Mouse (Mus musculus) intestine, postnatal 0 days (tissue): ENCODE measurements around the gene Col18a1. TPM values are rescaled to one million over a fixed set of nuclear protein-coding genes. Genes with fewer than 3 reads are reported as not detected.

Experiments
- ATAC-seq: fragments of 200-750 bp; cut with Nextera tagmentation; 2 replicates; pipeline ENCODE4 v1.8.0; 2017; ENCODE audit warnings: mild to moderate bottlenecking, moderate TSS enrichment, moderate library complexity
- H3K27ac ChIP-seq: fragments of 300-500 bp; sonication (generic); 2 replicates; pipeline ENCODE4 v1.5.1; 2014; ENCODE audit warnings: mild to moderate bottlenecking, low read depth, low read length, moderate library complexity
- H3K27me3 ChIP-seq: fragments of 300-500 bp; sonication (generic); replicated peaks from 2 replicates; pipeline ENCODE4 v1.6.1; 2014; ENCODE audit warnings: low read length, mixed read lengths; ENCODE audit not compliant: control insufficient read depth, insufficient read depth
- H3K36me3 ChIP-seq: fragments of 300-500 bp; sonication (generic); 2 replicates; pipeline ENCODE4 v1.6.1; 2014; ENCODE audit warnings: mild to moderate bottlenecking, moderate library complexity; ENCODE audit not compliant: control insufficient read depth, insufficient read depth
- H3K4me1 ChIP-seq: fragments of 300-500 bp; sonication (generic); replicated peaks from 2 replicates; pipeline ENCODE4 v1.6.1; 2014; ENCODE audit warnings: antibody characterized with exemption, low read length, mixed read lengths; ENCODE audit not compliant: control insufficient read depth, insufficient read depth
- H3K4me2 ChIP-seq: fragments of 300-500 bp; sonication (generic); replicated peaks from 2 replicates; pipeline ENCODE4 v1.6.1; 2014; ENCODE audit warnings: low read depth, mild to moderate bottlenecking, moderate library complexity
- H3K4me3 ChIP-seq: fragments of 300-500 bp; sonication (generic); 2 replicates; pipeline ENCODE4 v1.5.1; 2014; ENCODE audit warnings: low read depth, low read length
- H3K9ac ChIP-seq: fragments of 300-500 bp; sonication (generic); 2 replicates; pipeline ENCODE4 v1.6.1; 2014; ENCODE audit warnings: mild to moderate bottlenecking, low read depth, low read length
- H3K9me3 ChIP-seq: fragments of 300-500 bp; sonication (generic); 2 replicates; pipeline ENCODE4 v1.6.1; 2016; ENCODE audit warnings: mixed run types; ENCODE audit not compliant: control insufficient read depth
- CTCF ChIP-seq: sonication (generic); IDR thresholded peaks from 2 replicates; pipeline ENCODE4 v1.5.1; 2016; ENCODE audit warnings: low read depth, mild to moderate bottlenecking, control low read depth, antibody characterized with exemption, moderate library complexity
- WGBS: fragments of 180-500 bp; shearing (Covaris S2); extraction: QIAGEN DNeasy Blood & Tissue Kit; methylation state at CpG from one replicate; pipeline ENCODE4 v1.1.7; 2014; 5-methylcytosine and 5-hydroxymethylcytosine counted together
- polyA plus RNA-seq: library from polyadenylated mRNA; unstranded; fragments of >200 nt; fragmentation: Nextera tagmentation; extraction: Ambion mirVana; gene quantifications from 2 replicates; pipeline ENCODE4 v1.2.1, GENCODE M21; 2015

The Col18a1 gene
- polyA plus RNA-seq, 1 experiment from 2014 or later, result 35.2 TPM

DNA sequence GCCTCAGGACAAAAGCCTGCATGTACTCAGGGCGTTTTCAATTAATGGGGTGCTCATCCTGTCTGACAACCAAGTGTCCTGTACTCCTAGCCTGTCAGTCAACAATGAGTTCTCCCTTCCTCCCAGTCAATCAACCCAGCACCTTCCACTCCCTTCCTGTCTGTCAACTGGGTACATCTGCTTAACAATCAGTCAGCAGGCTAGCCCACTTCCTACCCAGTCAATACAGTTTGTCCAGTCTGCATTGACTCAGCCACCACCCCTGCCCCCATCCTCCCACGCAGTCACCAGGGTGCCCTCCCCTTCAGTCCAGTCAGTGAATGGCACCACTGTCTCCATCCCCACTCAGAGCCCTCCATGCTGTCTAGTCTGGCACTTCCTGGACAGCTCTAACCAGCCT is 32.9 kb upstream of the Col18a1 start:
- WGBS, result 77% methylated on average over 2 of the region's 2 CpGs
- no peak for TF ChIP-seq CTCF
- no peak for ATAC-seq
- no peaks in the 10 kb centered on the region for H3K4me1 ChIP-seq
- H3K4me3 ChIP-seq, result no peak overlapping the region
- no peaks in the 10 kb centered on the region for H3K36me3 ChIP-seq
- H3K9me3 ChIP-seq, result no peaks in the 10 kb centered on the region
- H3K9ac ChIP-seq, result no peak overlapping the region
- no peak overlapping the region for H3K27ac ChIP-seq
- no peaks in the 10 kb centered on the region for H3K27me3 ChIP-seq
- no peak overlapping the region for H3K4me2 ChIP-seq

DNA sequence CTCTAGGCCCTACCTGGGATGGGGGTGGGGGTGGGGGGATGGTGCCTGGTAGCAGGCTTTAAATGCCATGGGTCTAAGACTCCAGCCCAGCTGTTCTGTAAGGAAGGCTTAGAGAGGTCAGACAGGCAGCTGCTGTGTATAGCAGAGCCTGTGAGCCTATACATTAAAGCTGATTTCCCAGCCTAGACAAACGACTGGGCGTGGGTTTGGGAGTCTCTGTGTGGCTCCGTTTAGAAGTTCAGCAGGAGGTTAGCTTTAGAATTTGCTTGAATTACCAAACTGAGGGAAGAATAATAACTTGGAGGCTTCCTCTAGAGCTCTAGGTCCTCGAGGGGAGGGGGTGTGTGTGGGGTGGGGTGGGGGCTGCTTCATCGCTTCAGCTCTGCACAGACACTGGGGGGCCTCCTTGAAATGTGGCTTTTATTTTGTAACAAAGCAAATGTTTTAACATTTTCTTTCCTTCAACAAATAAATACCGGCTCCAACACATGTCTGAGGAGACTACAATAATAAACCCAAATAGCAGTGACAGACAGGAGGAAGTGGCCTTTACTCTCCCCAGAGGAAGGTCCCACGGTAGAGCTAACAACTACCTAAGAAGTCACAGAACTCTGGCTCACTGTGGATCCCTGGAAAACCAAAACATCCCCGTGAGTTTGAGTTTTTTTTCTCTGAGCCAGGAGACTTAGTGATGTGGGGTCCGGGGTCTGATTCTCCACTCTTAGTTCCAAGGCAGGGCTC is 31.3 kb upstream of the Col18a1 start:
- Histone ChIP-seq H3K27ac (no peak overlapping the region), H3K4me1 (no peaks in the 10 kb centered on the region), H3K27me3 (no peaks in the 10 kb centered on the region), H3K9me3 (no peaks in the 10 kb centered on the region), H3K4me2 (no peak overlapping the region), H3K4me3 (no peak overlapping the region), H3K36me3 (no peaks in the 10 kb centered on the region), H3K9ac (no peak overlapping the region)
- no peak for ATAC-seq
- 35% methylated on average over 9 of the region's 9 CpGs for WGBS
- no peak for TF ChIP-seq CTCF

GRCm38 (mm10) chr10:77196676-77197075 is 30.3 kb upstream of the Col18a1 start:
- Histone ChIP-seq H3K4me3 (no peak overlapping the region), H3K36me3 (no peaks in the 10 kb centered on the region), H3K27me3 (no peaks in the 10 kb centered on the region), H3K27ac (no peak overlapping the region), H3K9ac (no peak overlapping the region), H3K4me1 (no peaks in the 10 kb centered on the region), H3K9me3 (no peaks in the 10 kb centered on the region), H3K4me2 (no peak overlapping the region)
- WGBS, result 78% methylated on average over 4 of the region's 4 CpGs
- ATAC-seq, result no peak
- no peak for TF ChIP-seq CTCF

GRCm38 (mm10) chr10:77196115-77196514 is 29.8 kb upstream of the Col18a1 start:
- Histone ChIP-seq H3K27ac (no peak overlapping the region), H3K4me3 (no peak overlapping the region), H3K36me3 (no peaks in the 10 kb centered on the region), H3K9me3 (no peaks in the 10 kb centered on the region), H3K27me3 (no peaks in the 10 kb centered on the region), H3K4me1 (no peaks in the 10 kb centered on the region), H3K4me2 (no peak overlapping the region), H3K9ac (no peak overlapping the region)
- no peak for ATAC-seq
- TF ChIP-seq CTCF, result no peak
- 59% methylated on average over 3 of the region's 3 CpGs for WGBS

DNA sequence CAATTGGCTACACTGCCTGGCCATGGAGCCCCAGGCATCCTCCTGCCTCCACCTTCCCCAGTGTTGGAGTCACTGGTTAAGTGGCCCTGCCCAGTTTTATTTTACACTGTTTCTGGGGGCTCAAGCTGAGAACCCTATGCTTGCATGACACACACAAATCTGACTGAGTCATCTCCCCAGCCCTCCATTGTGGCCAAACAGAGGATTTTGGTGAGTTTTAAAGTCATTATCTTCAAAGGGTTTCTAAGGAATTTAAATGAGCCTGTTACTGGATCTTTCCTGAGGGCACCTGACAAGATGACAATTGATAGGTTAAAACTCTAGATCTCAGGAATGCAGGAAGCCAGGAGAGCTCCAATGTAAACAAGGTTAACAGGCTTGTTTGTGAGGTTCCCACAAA is 27.1 kb upstream of the Col18a1 start:
- ATAC-seq, result no peak
- TF ChIP-seq CTCF, result no peak
- no peak overlapping the region for H3K4me3 ChIP-seq

DNA sequence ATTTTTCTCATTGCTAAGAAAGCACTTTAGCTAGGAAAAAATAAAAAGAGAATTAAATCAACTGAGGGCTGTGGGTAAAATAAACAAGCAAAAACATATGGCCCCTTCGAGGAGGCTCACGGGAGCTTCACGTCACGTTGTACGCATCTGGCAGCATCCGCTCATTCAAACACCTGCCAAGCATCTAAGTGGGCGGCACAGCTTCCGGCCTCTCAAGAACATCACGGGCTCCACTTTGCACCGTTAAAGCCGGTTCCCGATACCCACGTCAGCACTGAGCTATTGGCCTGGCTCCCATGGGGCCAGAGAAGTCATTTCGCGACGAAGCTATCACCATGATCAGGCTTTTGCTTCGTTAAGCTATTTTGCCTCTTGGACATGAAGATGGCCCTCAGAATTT is 26.4 kb upstream of the Col18a1 start:
- no peak overlapping the region for H3K4me2 ChIP-seq
- TF ChIP-seq CTCF, result no peak
- no peak overlapping the region for H3K4me3 ChIP-seq
- H3K27me3 ChIP-seq, result no peaks in the 10 kb centered on the region
- H3K36me3 ChIP-seq, result no peaks in the 10 kb centered on the region
- no peak for ATAC-seq
- H3K4me1 ChIP-seq, result no peaks in the 10 kb centered on the region
- no peak overlapping the region for H3K27ac ChIP-seq
- no peaks in the 10 kb centered on the region for H3K9me3 ChIP-seq
- WGBS, result 64% methylated on average over 17 of the region's 17 CpGs
- no peak overlapping the region for H3K9ac ChIP-seq

More for the DNA sequence above, 27.1 kb upstream of the Col18a1 start:
- no peaks in the 10 kb centered on the region for H3K36me3 ChIP-seq
- no peaks in the 10 kb centered on the region for H3K4me1 ChIP-seq
- no peaks in the 10 kb centered on the region for H3K9me3 ChIP-seq
- no peak overlapping the region for H3K9ac ChIP-seq
- H3K4me2 ChIP-seq, result no peak overlapping the region
- no peak overlapping the region for H3K27ac ChIP-seq
- H3K27me3 ChIP-seq, result no peaks in the 10 kb centered on the region
